In genomic region chr13:24861084-24861483, GRCm38 (mm10) we compare ENCODE assay signal across 22 mouse cellular contexts. TPM values are rescaled to one million over a fixed set of nuclear protein-coding genes. Genes with fewer than 3 reads are reported as not detected.
DNase-seq lines count a peak whose midpoint lies in the region; ATAC-seq and TF ChIP-seq lines count a peak whose summit lies in the region.
"Had no signal": no experiment of that assay in that cellular context is flagged by ENCODE, and none has a peak within 500 bp of the region (broad histone marks: within the 10 kb centered on the region; RNA-seq: fewer than 3 reads in every experiment).

No protein-coding gene starts in this region.

- no peaks in the 10 kb centered on the region for H3K36me3 ChIP-seq in CH12.LX (replicated peaks in 1 of 2; ENCODE audit: control insufficient read depth in 1 of 2, insufficient read depth in 1 of 2, low read length in 1 of 2)
- H3K36me3 ChIP-seq in intestine, embryonic 16.5 days (ENCODE audit: control insufficient read depth, insufficient read depth, low read length), result no peaks in the 10 kb centered on the region
- no peaks in the 10 kb centered on the region for H3K36me3 ChIP-seq in small intestine, adult 2 months (ENCODE audit: control insufficient read depth, insufficient read depth, low read length)
- H3K36me3 ChIP-seq: embryonic facial prominence, embryonic 15.5 days; forebrain, embryonic 10.5 days; heart, embryonic 12.5 days; hindbrain, embryonic 15.5 days had no signal

- no peak overlapping the region for H3K27ac ChIP-seq in CH12.LX (ENCODE audit: insufficient read depth, low read depth)
- peak overlapping the region; percentile 73 for H3K27ac ChIP-seq in intestine, embryonic 16.5 days (ENCODE audit: low read length)
- H3K27ac ChIP-seq in small intestine, adult 2 months (ENCODE audit: insufficient read depth, low read depth, low read length), result peak overlapping the region; percentile 93
- H3K27ac ChIP-seq: embryonic facial prominence, embryonic 15.5 days; forebrain, embryonic 10.5 days; heart, adult 2 months; hindbrain, embryonic 15.5 days had no signal

- ATAC-seq in intestine, embryonic 16.5 days, result peak; percentile 55
- ATAC-seq: forebrain, embryonic 14.5 days had no signal

- no peak for TF ChIP-seq POLR2A in CH12.LX (IDR thresholded peaks at IDR 0.05; ENCODE audit: low read depth, low read length)
- TF ChIP-seq POLR2A in small intestine, adult 2 months (IDR thresholded peaks at IDR 0.05; ENCODE audit: low read depth, low read length), result peak; percentile 62

- TF ChIP-seq CTCF in CH12.LX (conservative IDR thresholded peaks at IDR 0.05 in 1 of 2, IDR thresholded peaks at IDR 0.05 in 1 of 2; ENCODE audit: low read depth in 2 of 2, low read length in 2 of 2), result no peak
- TF ChIP-seq CTCF in small intestine, adult 2 months (IDR thresholded peaks at IDR 0.05; ENCODE audit: extremely low read depth, insufficient read length, insufficient replicate concordance, low read depth, low read length), result no peak

- no peak overlapping the region for H3K4me3 ChIP-seq in CH12.LX (replicated peaks in 1 of 3; ENCODE audit: low read depth in 2 of 3, low read length in 2 of 3, poor library complexity in 1 of 3)
- no peak overlapping the region for H3K4me3 ChIP-seq in intestine, embryonic 16.5 days (ENCODE audit: low read length)
- peak overlapping the region; percentile 63 for H3K4me3 ChIP-seq in small intestine, adult 2 months (ENCODE audit: low read depth, low read length)
- H3K4me3 ChIP-seq: embryonic facial prominence, embryonic 15.5 days; erythroblast, embryonic 14.5 days; forebrain, embryonic 10.5 days; heart, adult 2 months; heart, embryonic 12.5 days; hindbrain, embryonic 15.5 days had no signal

- H3K79me2 ChIP-seq in CH12.LX (replicated peaks; ENCODE audit: control insufficient read depth, extremely low read depth, insufficient read depth, poor library complexity, severe bottlenecking), result no peaks in the 10 kb centered on the region

- no peak for TF ChIP-seq RAD21 in CH12.LX (IDR thresholded peaks at IDR 0.05; ENCODE audit: low read depth, low read length)

- 0 out of 2 replicates have a peak overlapping the region, but pooled peaks have one; percentile 12 for H3K4me2 ChIP-seq in CH12.LX (ENCODE audit: insufficient read depth, low read depth, poor library complexity, severe bottlenecking)
- no peak overlapping the region for H3K4me2 ChIP-seq in intestine, embryonic 16.5 days (ENCODE audit: low read depth, low read length)
- H3K4me2 ChIP-seq: embryonic facial prominence, embryonic 15.5 days; heart, embryonic 12.5 days; hindbrain, embryonic 15.5 days had no signal

- no peak overlapping the region for H3K9ac ChIP-seq in CH12.LX (ENCODE audit: insufficient read depth, low read depth)
- no peak overlapping the region for H3K9ac ChIP-seq in intestine, embryonic 16.5 days (ENCODE audit: low read depth, low read length)
- H3K9ac ChIP-seq: embryonic facial prominence, embryonic 15.5 days; heart, embryonic 12.5 days; hindbrain, embryonic 15.5 days had no signal

- H3K9me3 ChIP-seq in CH12.LX (replicated peaks; ENCODE audit: low read length), result no peaks in the 10 kb centered on the region
- no peaks in the 10 kb centered on the region for H3K9me3 ChIP-seq in intestine, embryonic 16.5 days (ENCODE audit: control insufficient read depth, low read length)
- H3K9me3 ChIP-seq: embryonic facial prominence, embryonic 15.5 days; forebrain, embryonic 10.5 days; heart, embryonic 12.5 days; hindbrain, embryonic 15.5 days had no signal

- dilution Hi-C loops in CH12.LX (cut with MboI; ENCODE audit: extremely low pct_ligation_motif_present, extremely low pct_unique_long_range_greater_than_20kb, low sequenced_read_pairs), result no loop called here

- in situ Hi-C loops in CH12.LX (cut with MboI; ENCODE audit: low pct_ligation_motif_present, low pct_unique_long_range_greater_than_20kb, low sequenced_read_pairs), result no loop called here

- 65% methylated on average over 12 of the region's 12 CpGs for WGBS in intestine, embryonic 16.5 days
- 28% methylated on average over 12 of the region's 12 CpGs for WGBS in small intestine, adult 2 months

- no peaks in the 10 kb centered on the region for H3K27me3 ChIP-seq in CH12.LX (replicated peaks)
- no peaks in the 10 kb centered on the region for H3K27me3 ChIP-seq in intestine, embryonic 16.5 days (replicated peaks; ENCODE audit: control insufficient read depth, insufficient read depth, low read length)
- no peaks in the 10 kb centered on the region for H3K27me3 ChIP-seq in small intestine, adult 2 months (ENCODE audit: control insufficient read depth, insufficient read depth, low read length)
- H3K27me3 ChIP-seq: embryonic facial prominence, embryonic 15.5 days; heart, embryonic 12.5 days; hindbrain, embryonic 15.5 days had no signal

- no peak for TF ChIP-seq EP300 in CH12.LX (IDR thresholded peaks at IDR 0.05; ENCODE audit: low read length)

- H3K4me1 ChIP-seq in CH12.LX (ENCODE audit: control insufficient read depth in 1 of 2, insufficient read depth in 2 of 2), result peaks cover 4 to 5% of the 10 kb centered on the region in 2 experiments; a peak in 3 of 4 replicates
- H3K4me1 ChIP-seq in intestine, embryonic 16.5 days (ENCODE audit: control insufficient read depth, insufficient read depth, low read length), result peaks cover 24% of the 10 kb centered on the region
- peaks cover 35% of the 10 kb centered on the region for H3K4me1 ChIP-seq in small intestine, adult 2 months (ENCODE audit: control insufficient read depth, insufficient read depth, insufficient read length, low read length)
- H3K4me1 ChIP-seq: embryonic facial prominence, embryonic 15.5 days; forebrain, embryonic 10.5 days; heart, embryonic 12.5 days; hindbrain, embryonic 15.5 days had no signal

- DNase-seq in CH12.LX (ENCODE audit: extremely low read depth), result no peak
- peak; percentile 29 for DNase-seq in ES-CJ7 (ENCODE audit: low read depth, low spot score)
- DNase-seq in yolk sac, embryonic 10.5 days (ENCODE audit: low spot score), result no peak
- DNase-seq in lung, postnatal 25 days (ENCODE audit: low spot score), result no peak
- DNase-seq: adrenal gland, adult 2 months; adrenal gland, postnatal 25 days; cerebellum, adult 2 months; cerebellum, postnatal 10 days; gastrocnemius, postnatal 10 days; heart, adult 2 months; heart, postnatal 36 days had no signal

TF ChIP-seq in CH12.LX, 34 proteins besides CTCF, POLR2A, EP300 and RAD21:
- TF ChIP-seq MXI1 (IDR thresholded peaks at IDR 0.05; ENCODE audit: low read depth, low read length), result no peak
- TF ChIP-seq E2F4 (IDR thresholded peaks at IDR 0.05; ENCODE audit: insufficient replicate concordance, low read depth, low read length), result no peak
- no peak for TF ChIP-seq HCFC1 (IDR thresholded peaks at IDR 0.05; ENCODE audit: low read depth, low read length)
- no peak for TF ChIP-seq ZMIZ1 (IDR thresholded peaks at IDR 0.05; ENCODE audit: low read depth, low read length)
- no peak for TF ChIP-seq TCF12 (IDR thresholded peaks at IDR 0.05; ENCODE audit: low read depth, low read length)
- no peak for TF ChIP-seq USF1 (IDR thresholded peaks at IDR 0.05; ENCODE audit: low read depth, low read length)
- no peak for TF ChIP-seq SMC3 (IDR thresholded peaks at IDR 0.05; ENCODE audit: low read depth, low read length)
- no peak for TF ChIP-seq SIN3A (IDR thresholded peaks at IDR 0.05; ENCODE audit: low read length)
- TF ChIP-seq MAX (IDR thresholded peaks at IDR 0.05; ENCODE audit: low read length), result no peak
- no peak for TF ChIP-seq ETS1 (conservative IDR thresholded peaks at IDR 0.05; ENCODE audit: low read depth, low read length)
- TF ChIP-seq JUND (conservative IDR thresholded peaks at IDR 0.05; ENCODE audit: low read depth, low read length), result no peak
- TF ChIP-seq CHD2 (IDR thresholded peaks at IDR 0.05; ENCODE audit: low read length), result no peak
- no peak for TF ChIP-seq MAZ (IDR thresholded peaks at IDR 0.05; ENCODE audit: low read depth, low read length)
- TF ChIP-seq ZKSCAN1 (IDR thresholded peaks at IDR 0.05; ENCODE audit: borderline replicate concordance, low read depth, low read length), result no peak
- TF ChIP-seq GABPA (IDR thresholded peaks at IDR 0.05; ENCODE audit: insufficient replicate concordance, low read depth, low read length), result no peak
- TF ChIP-seq MAFK (IDR thresholded peaks at IDR 0.05; ENCODE audit: insufficient replicate concordance, low read length), result no peak
- TF ChIP-seq ELF1 (IDR thresholded peaks at IDR 0.05; ENCODE audit: low read depth, low read length), result no peak
- TF ChIP-seq MYC (IDR thresholded peaks at IDR 0.05; ENCODE audit: low read depth, low read length), result no peak
- no peak for TF ChIP-seq IRF4 (IDR thresholded peaks at IDR 0.05; ENCODE audit: low read depth, low read length)
- TF ChIP-seq NRF1 (IDR thresholded peaks at IDR 0.05; ENCODE audit: low read depth, low read length), result no peak
TF ChIP-seq in CH12.LX: peak in this region for 0.

RNA-seq across cellular contexts. Expression of gene D130043K22Rik, which starts 16.1 kb away (rescaled TPM):
- total RNA-seq in CH12.LX (2012; rRNA removed) (0.08 and 0.25 TPM in 2 replicates), CH12.LX (2014; rRNA removed) (0.05 and 0.08 TPM in 2 replicates)
- polyA plus RNA-seq in CH12.LX (2012; ENCODE audit: insufficient read length, low read depth), result 0.04 and 0.16 TPM in 2 replicates
- 2.1 and 2.7 TPM in 2 replicates for polyA plus RNA-seq in intestine, embryonic 16.5 days (2015; fragmentation: Nextera tagmentation; extraction: Ambion mirVana)
- polyA plus RNA-seq in small intestine, adult 2 months (2012; rRNA removed), result 1.4 and 1.6 TPM in 2 replicates
- total RNA-seq: gastrocnemius, postnatal 4 days; heart, postnatal 36 days; MEL had no signal
- polyA plus RNA-seq: erythroblast, embryonic 14.5 days; heart, embryonic 16.5 days had no signal

RNA-seq across cellular contexts. Expression of gene Tdp2, which starts 29.6 kb away (rescaled TPM):
- total RNA-seq in CH12.LX (2012; rRNA removed) (37.4 and 38.0 TPM in 2 replicates), CH12.LX (2014; rRNA removed) (96.6 and 116 TPM in 2 replicates)
- 44.5 and 54.5 TPM in 2 replicates for polyA plus RNA-seq in CH12.LX (2012; ENCODE audit: insufficient read length, low read depth)
- polyA plus RNA-seq in intestine, embryonic 16.5 days (2015; fragmentation: Nextera tagmentation; extraction: Ambion mirVana), result 52.8 TPM in 2 replicates
- polyA plus RNA-seq in small intestine, adult 2 months (2012; rRNA removed), result 18.1 and 27.5 TPM in 2 replicates

RNA-seq across cellular contexts. Expression of gene Acot13, which starts 29.7 kb away (rescaled TPM):
- total RNA-seq in CH12.LX (2012; rRNA removed), result 46.0 and 50.5 TPM in 2 replicates
- total RNA-seq in CH12.LX (2014; rRNA removed), result 36.0 and 37.1 TPM in 2 replicates
- polyA plus RNA-seq in CH12.LX (2012; ENCODE audit: insufficient read length, low read depth), result 45.5 and 46.7 TPM in 2 replicates
- polyA plus RNA-seq in intestine, embryonic 16.5 days (2015; fragmentation: Nextera tagmentation; extraction: Ambion mirVana), result 201 and 219 TPM in 2 replicates
- 22.8 and 31.3 TPM in 2 replicates for polyA plus RNA-seq in small intestine, adult 2 months (2012; rRNA removed)

RNA-seq across cellular contexts. Expression of gene BC005537, which starts 59.6 kb away (rescaled TPM):
- total RNA-seq in CH12.LX (2012; rRNA removed) (21.8 and 28.3 TPM in 2 replicates), CH12.LX (2014; rRNA removed) (37.0 and 39.0 TPM in 2 replicates)
- polyA plus RNA-seq in CH12.LX (2012; ENCODE audit: insufficient read length, low read depth), result 47.5 and 47.7 TPM in 2 replicates
- 9.4 and 9.6 TPM in 2 replicates for polyA plus RNA-seq in intestine, embryonic 16.5 days (2015; fragmentation: Nextera tagmentation; extraction: Ambion mirVana)
- 9.7 and 21.6 TPM in 2 replicates for polyA plus RNA-seq in small intestine, adult 2 months (2012; rRNA removed)
